Mouse (Mus musculus): ENCODE data around the gene Zfp422.
"Not testable (repeated sequence)": the region's sequence is repeated elsewhere in the genome, so short reads cannot be mapped to it uniquely, and the experiment has no call there.

Gene Zfp422

GRCm38 (mm10) chr6:116600969-116601368 lies 27.8 kb downstream of the Zfp422 start:
- ATAC-seq (ENCODE audit: insufficient number of reproducible peaks, low FRiP score, low TSS enrichment), result not testable (repeated sequence)

DNA sequence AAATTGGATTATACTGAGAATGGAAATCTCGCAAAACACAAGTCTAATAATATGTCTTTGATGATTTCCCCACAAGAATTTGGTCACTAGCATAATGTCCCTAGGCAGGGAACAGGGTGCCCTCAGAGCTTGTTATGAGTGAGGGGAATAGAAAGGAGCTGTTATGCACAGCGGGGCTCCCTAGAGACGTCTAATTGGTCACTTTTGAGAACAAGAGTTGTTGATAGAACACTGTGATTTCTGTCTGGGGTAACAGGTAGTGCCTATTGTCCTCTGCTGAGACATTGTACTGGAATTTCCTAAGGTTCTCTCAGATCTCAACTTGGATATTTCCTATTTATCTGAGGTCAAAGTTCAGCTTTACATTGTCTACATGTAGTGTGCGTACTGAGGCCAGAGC lies 44.7 kb downstream of the Zfp422 start, which contains the start of gene Olfr215:
Gene Olfr215 (minus strand): TSS at position 101 of the 400 bp plus-strand sequence.
- ATAC-seq (ENCODE audit: insufficient number of reproducible peaks, low FRiP score, low TSS enrichment), result no peak

Data from cerebellum, adult (tissue).